8 mouse cellular contexts compared by ENCODE assay signal in the genomic region with DNA sequence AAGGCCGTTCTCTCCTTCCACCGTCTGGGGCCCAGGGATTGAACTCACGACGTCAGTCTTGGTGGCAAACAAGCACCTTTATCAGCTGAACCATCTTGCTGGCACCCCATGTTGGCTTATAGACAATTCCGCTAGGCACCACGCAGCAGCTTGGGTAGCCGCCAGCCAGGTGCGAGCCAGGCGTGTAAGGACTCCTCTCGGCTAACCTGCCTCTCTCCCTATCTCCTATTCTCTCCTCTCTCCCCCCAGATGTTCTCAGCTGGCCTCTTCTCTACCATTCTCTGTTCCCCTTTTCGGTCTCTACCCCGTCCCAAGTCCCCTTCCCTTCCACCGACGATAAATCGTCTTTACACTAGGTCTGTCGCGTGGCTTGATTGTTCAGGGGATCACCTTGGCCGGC. TPM values are rescaled to one million over a fixed set of nuclear protein-coding genes. Genes with fewer than 3 reads are reported as not detected.
DNase-seq lines count a peak whose midpoint lies in the region; ATAC-seq and TF ChIP-seq lines count a peak whose summit lies in the region.

No protein-coding gene starts in this region.

- no peaks in the 10 kb centered on the region for H3K9me3 ChIP-seq in forebrain, embryonic 16.5 days (ENCODE audit: control insufficient read depth, low read length)
- no peaks in the 10 kb centered on the region for H3K9me3 ChIP-seq in liver, embryonic 14.5 days (ENCODE audit: control insufficient read depth, low read length)

- TF ChIP-seq EP300 in liver, embryonic 14.5 days (IDR thresholded peaks at IDR 0.05; ENCODE audit: low read depth) = no peak

- DNase-seq in cerebellum, adult 2 months = no peak
- DNase-seq in cerebellum, postnatal 4 days (ENCODE audit: low spot score in 2 of 2) = no peak
- no peak for DNase-seq in liver, embryonic 14.5 days (ENCODE audit: low read depth in 3 of 3, low spot score in 3 of 3)
- no peak for DNase-seq in layer of hippocampus, postnatal 36 days
- DNase-seq in urinary bladder, adult 18-20 months (ENCODE audit: low spot score in 2 of 2) = no peak
- no peak for DNase-seq in left cerebral cortex, adult 8-10 months (ENCODE audit: low spot score in 2 of 2)

- H3K27ac ChIP-seq in cerebellum, adult 2 months (ENCODE audit: insufficient read depth, low read length) = no peak overlapping the region
- H3K27ac ChIP-seq in forebrain, embryonic 16.5 days (ENCODE audit: low read length) = no peak overlapping the region; the same call in 1 of the 2 replicates
- H3K27ac ChIP-seq in liver, embryonic 14.5 days = peak overlapping the region; percentile 70

- peaks cover 35% of the 10 kb centered on the region for H3K79me2 ChIP-seq in C2C12 (ENCODE audit: control insufficient read depth, insufficient read depth)

- H3K9ac ChIP-seq in forebrain, embryonic 16.5 days (replicated peaks; ENCODE audit: low read depth, low read length) = peak overlapping the region; percentile 59
- H3K9ac ChIP-seq in liver, embryonic 14.5 days (replicated peaks) = peak overlapping the region; percentile 59

- H3K36me3 ChIP-seq in C2C12 (ENCODE audit: control insufficient read depth, insufficient read depth) = no peaks in the 10 kb centered on the region
- H3K36me3 ChIP-seq in forebrain, embryonic 16.5 days (ENCODE audit: control insufficient read depth, insufficient read depth) = 0 out of 2 replicates have a peak, but pooled peaks cover 4% of the 10 kb centered on the region
- peaks cover 12% of the 10 kb centered on the region for H3K36me3 ChIP-seq in liver, embryonic 14.5 days (replicated peaks; ENCODE audit: control insufficient read depth, insufficient read depth, low read depth)

- H3K27me3 ChIP-seq in cerebellum, adult 2 months (ENCODE audit: control insufficient read depth, insufficient read depth, low read length) = no peaks in the 10 kb centered on the region
- H3K27me3 ChIP-seq in C2C12 (ENCODE audit: control insufficient read depth, insufficient read depth, insufficient read length) = no peaks in the 10 kb centered on the region
- no peaks in the 10 kb centered on the region for H3K27me3 ChIP-seq in forebrain, embryonic 16.5 days (replicated peaks; ENCODE audit: control insufficient read depth, insufficient read depth, low read length)
- H3K27me3 ChIP-seq in liver, embryonic 14.5 days (ENCODE audit: control insufficient read depth, insufficient read depth, low read length) = no peaks in the 10 kb centered on the region

- ATAC-seq in forebrain, embryonic 16.5 days = no peak
- no peak for ATAC-seq in liver, embryonic 14.5 days (ENCODE audit: insufficient read depth)

- H3K4me2 ChIP-seq in forebrain, embryonic 16.5 days (ENCODE audit: low read length) = peak overlapping the region; percentile 79
- peak overlapping the region; percentile 79 for H3K4me2 ChIP-seq in liver, embryonic 14.5 days (ENCODE audit: low read depth)

- 11% methylated on average over 18 of the region's 18 CpGs for WGBS in cerebellum, adult 2 months
- 14% methylated on average over 18 of the region's 18 CpGs for WGBS in forebrain, embryonic 16.5 days
- 7% methylated on average over 18 of the region's 18 CpGs for WGBS in liver, embryonic 14.5 days (ENCODE audit: insufficient replicate concordance)

- H3K79me3 ChIP-seq in C2C12 (ENCODE audit: low read depth) = peaks cover 14% of the 10 kb centered on the region

- peaks cover 6% of the 10 kb centered on the region for H3K4me1 ChIP-seq in cerebellum, adult 2 months (ENCODE audit: control insufficient read depth, insufficient read depth, low read length)
- H3K4me1 ChIP-seq in forebrain, embryonic 16.5 days (replicated peaks; ENCODE audit: control insufficient read depth, insufficient read depth, low read length) = peaks cover 32% of the 10 kb centered on the region
- peaks cover 4 to 17% of the 10 kb centered on the region in 2 experiments for H3K4me1 ChIP-seq in liver, embryonic 14.5 days (replicated peaks; ENCODE audit: control insufficient read depth in 2 of 2, insufficient read depth in 2 of 2, low read length in 1 of 2)

- H3K4me3 ChIP-seq in cerebellum, adult 2 months (replicated peaks; ENCODE audit: insufficient read depth, low read depth, low read length) = peak overlapping the region; percentile 73
- peak overlapping the region; percentile 25 for H3K4me3 ChIP-seq in C2C12 (ENCODE audit: insufficient read depth, poor library complexity, severe bottlenecking)
- H3K4me3 ChIP-seq in forebrain, embryonic 16.5 days (replicated peaks; ENCODE audit: low read length) = peak overlapping the region; percentile 81
- peak overlapping the region; percentile 92 to 93 for H3K4me3 ChIP-seq in liver, embryonic 14.5 days (ENCODE audit: insufficient read depth in 1 of 2, low read depth in 2 of 2, low read length in 2 of 2)

- peak overlapping the region; percentile 65 for H3ac ChIP-seq in C2C12 (ENCODE audit: control insufficient read depth, insufficient read length, low read depth)

- TF ChIP-seq POLR2A in cerebellum, adult 2 months (IDR thresholded peaks at IDR 0.05; ENCODE audit: borderline replicate concordance, insufficient read depth, low read length) = no peak

- no peak for TF ChIP-seq CTCF in cerebellum, adult 2 months (IDR thresholded peaks at IDR 0.05; ENCODE audit: borderline replicate concordance, insufficient read depth, low read depth, low read length)
- no peak for TF ChIP-seq CTCF in C2C12 (IDR thresholded peaks at IDR 0.05; ENCODE audit: control insufficient read depth, insufficient read depth, insufficient read length)
- no peak for TF ChIP-seq CTCF in liver, embryonic 14.5 days (IDR thresholded peaks at IDR 0.05; ENCODE audit: low read depth)

TF ChIP-seq in C2C12, 6 proteins besides CTCF, POLR2A, EP300 and RAD21:
- no peak for TF ChIP-seq USF1 (IDR thresholded peaks at IDR 0.05; ENCODE audit: low read depth)
- no peak for TF ChIP-seq FOSL1 (IDR thresholded peaks at IDR 0.05; ENCODE audit: insufficient read depth, low read length, poor library complexity, severe bottlenecking)
- TF ChIP-seq CEBPB (IDR thresholded peaks at IDR 0.05; ENCODE audit: low read depth) = no peak
- TF ChIP-seq MYOG (IDR thresholded peaks at IDR 0.05; ENCODE audit: control insufficient read depth, extremely low read depth, insufficient read length) = no peak
- no peak for TF ChIP-seq MAX (IDR thresholded peaks at IDR 0.05)
- TF ChIP-seq MYOD1 (IDR thresholded peaks at IDR 0.05; ENCODE audit: control insufficient read depth, insufficient read length, low read depth) = no peak

RNA-seq across cellular contexts. Expression of gene Ddost, which starts 0.8 kb away (rescaled TPM):
- 98.3 and 101 TPM in 2 replicates for polyA plus RNA-seq in cerebellum, adult 2 months (2012; rRNA removed)
- polyA plus RNA-seq in C2C12 (2012; fragmentation: generic; extraction: Trizol) = 204 TPM
- polyA plus RNA-seq in forebrain, embryonic 16.5 days (2015; fragmentation: Nextera tagmentation; extraction: Ambion mirVana) = 184 and 190 TPM in 2 replicates
- 83.1 and 91.7 TPM in 2 replicates for polyA plus RNA-seq in liver, embryonic 14.5 days (2012; rRNA removed)
- polyA plus RNA-seq in liver, embryonic 14.5 days (2014; fragmentation: Nextera tagmentation; extraction: Ambion mirVana) = 135 and 141 TPM in 2 replicates
- 10 to 100 TPM; 95.5 to 96.8 TPM for total RNA-seq in layer of hippocampus, postnatal 36 days (2021)
- total RNA-seq in left cerebral cortex, adult 8-10 months (2022) = 100 to 1,000 TPM in 1 of 4 experiments, 10 to 100 TPM in 3; 92.1 to 102 (median 93.0) TPM

RNA-seq across cellular contexts. Expression of gene Pink1, which starts 22.4 kb away (rescaled TPM):
- 404 and 437 TPM in 2 replicates for polyA plus RNA-seq in cerebellum, adult 2 months (2012; rRNA removed)
- polyA plus RNA-seq in C2C12 (2012; fragmentation: generic; extraction: Trizol) = 9.7 TPM
- 91.0 and 92.8 TPM in 2 replicates for polyA plus RNA-seq in forebrain, embryonic 16.5 days (2015; fragmentation: Nextera tagmentation; extraction: Ambion mirVana)
- 13.2 and 14.3 TPM in 2 replicates for polyA plus RNA-seq in liver, embryonic 14.5 days (2012; rRNA removed)
- polyA plus RNA-seq in liver, embryonic 14.5 days (2014; fragmentation: Nextera tagmentation; extraction: Ambion mirVana) = 15.7 and 19.2 TPM in 2 replicates
- total RNA-seq in layer of hippocampus, postnatal 36 days (2021) = 100 to 1,000 TPM; 228 to 239 TPM
- 100 to 1,000 TPM; 329 to 369 (median 363) TPM for total RNA-seq in left cerebral cortex, adult 8-10 months (2022)

RNA-seq across cellular contexts. Expression of gene Kif17, which starts 53.5 kb away (rescaled TPM):
- polyA plus RNA-seq in cerebellum, adult 2 months (2012; rRNA removed) = 12.2 and 12.7 TPM in 2 replicates
- 0.02 TPM for polyA plus RNA-seq in C2C12 (2012; fragmentation: generic; extraction: Trizol)
- polyA plus RNA-seq in forebrain, embryonic 16.5 days (2015; fragmentation: Nextera tagmentation; extraction: Ambion mirVana) = 0.98 and 2.2 TPM in 2 replicates
- polyA plus RNA-seq in liver, embryonic 14.5 days (2012; rRNA removed) = 0.12 and 0.19 TPM in 2 replicates
- 0.06 and 0.18 TPM in 2 replicates for polyA plus RNA-seq in liver, embryonic 14.5 days (2014; fragmentation: Nextera tagmentation; extraction: Ambion mirVana)
- 10 to 100 TPM; 17.8 to 18.3 TPM for total RNA-seq in layer of hippocampus, postnatal 36 days (2021)
- total RNA-seq in left cerebral cortex, adult 8-10 months (2022) = 10 to 100 TPM; 28.1 to 33.2 (median 31.7) TPM

RNA-seq across cellular contexts. Expression of gene Sh2d5, which starts 53.5 kb away (rescaled TPM):
- 38.9 and 40.8 TPM in 2 replicates for polyA plus RNA-seq in cerebellum, adult 2 months (2012; rRNA removed)
- 0.15 TPM for polyA plus RNA-seq in C2C12 (2012; fragmentation: generic; extraction: Trizol)
- 6.1 and 9.8 TPM in 2 replicates for polyA plus RNA-seq in forebrain, embryonic 16.5 days (2015; fragmentation: Nextera tagmentation; extraction: Ambion mirVana)
- polyA plus RNA-seq in liver, embryonic 14.5 days (2012; rRNA removed) = 0.68 and 1.2 TPM in 2 replicates
- polyA plus RNA-seq in liver, embryonic 14.5 days (2014; fragmentation: Nextera tagmentation; extraction: Ambion mirVana) = 0.27 and 0.47 TPM in 2 replicates
- 10 to 100 TPM; 45.3 to 51.4 TPM for total RNA-seq in layer of hippocampus, postnatal 36 days (2021)
- total RNA-seq in left cerebral cortex, adult 8-10 months (2022) = 10 to 100 TPM; 75.0 to 83.6 (median 79.2) TPM

Comparison
In these comparisons a context has a peak if more than half of its experiments do, and no peak if none do; other contexts are left out.
1. H3K4me3 ChIP-seq: peak in every context shown above with its lines; median percentile 92 in liver, embryonic 14.5 days; 81 in forebrain, embryonic 16.5 days; 73 in cerebellum, adult 2 months; 25 in C2C12.